Mouse (Mus musculus) bone marrow, adult 2 months (tissue): ENCODE data around the gene Sult6b1.

Source experiments
- CTCF ChIP-seq: fragments of 200-500 bp; IDR thresholded peaks from 2 replicates; pipeline ENCODE4 v1.5.1; 2011; ENCODE audit warnings: low read length, control low read depth; ENCODE audit not compliant: control insufficient read depth, insufficient read depth
- POLR2A ChIP-seq: fragments of 200-500 bp; IDR thresholded peaks from 2 replicates; pipeline ENCODE4 v1.6.1; 2011; ENCODE audit warnings: low read depth, mild to moderate bottlenecking, control low read depth, low read length, borderline replicate concordance; ENCODE audit not compliant: control insufficient read depth

DNA sequence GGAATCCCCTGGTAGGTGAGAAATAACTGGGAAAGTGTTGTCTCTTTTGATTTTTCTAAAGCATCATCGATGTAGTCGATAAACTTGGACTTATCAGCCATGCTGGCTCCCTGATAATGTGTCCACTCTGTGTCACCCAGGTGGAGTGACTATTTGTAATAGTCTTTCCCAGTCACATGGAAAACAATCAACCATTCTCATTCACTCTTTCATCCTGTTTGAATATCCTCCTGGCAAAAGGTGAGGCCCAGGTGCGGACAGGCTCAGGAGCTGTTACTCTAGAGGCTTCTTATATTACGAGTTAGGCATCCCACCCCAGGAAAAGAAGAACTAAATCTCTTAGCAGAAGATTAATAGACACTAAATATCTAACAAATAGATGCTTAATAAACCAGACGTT lies at the start of gene Sult6b1:
- TF ChIP-seq CTCF (no peak), POLR2A (no peak)
